Mouse (Mus musculus): ENCODE measurements around the gene 4933434E20Rik. TPM values are rescaled to one million over a fixed set of nuclear protein-coding genes. Genes with fewer than 3 reads are reported as not detected.

The 4933434E20Rik gene
- total RNA-seq, 2 experiments from 2014 or later, result 56.4 to 66.5 TPM

GRCm38 (mm10) chr3:90081365-90082240, 30.2 kb downstream of the 4933434E20Rik start:
- DNase-seq, result no peak

- peak; percentile 29 for DNase-seq
These were observed 31.6 kb downstream of the 4933434E20Rik start for GRCm38 (mm10) chr3:90083034-90083433.

- no peak for DNase-seq
These were observed 32.4 kb downstream of the 4933434E20Rik start for GRCm38 (mm10) chr3:90083698-90084324.

GRCm38 (mm10) chr3:90084790-90085189, 33.4 kb downstream of the 4933434E20Rik start:
- DNase-seq, result peak; percentile 24

GRCm38 (mm10) chr3:90085281-90085680, 33.8 kb downstream of the 4933434E20Rik start:
- peak; percentile 24 for DNase-seq

- no peak for DNase-seq
These were observed 34.6 kb downstream of the 4933434E20Rik start for GRCm38 (mm10) chr3:90086068-90086467.

- DNase-seq, result no peak
These were observed 37.2 kb downstream of the 4933434E20Rik start for GRCm38 (mm10) chr3:90088617-90089016.

- DNase-seq, result no peak
These were observed 39.5 kb downstream of the 4933434E20Rik start for GRCm38 (mm10) chr3:90090892-90091291.

- DNase-seq, result no peak
These were observed 43.0 kb downstream of the 4933434E20Rik start for GRCm38 (mm10) chr3:90094453-90094852.

- DNase-seq, result no peak
These were observed 46.5 kb downstream of the 4933434E20Rik start for GRCm38 (mm10) chr3:90097928-90098327.

GRCm38 (mm10) chr3:90101010-90101409, 49.6 kb downstream of the 4933434E20Rik start:
- DNase-seq, result no peak

- no peak for DNase-seq
These were observed 50.2 kb downstream of the 4933434E20Rik start for GRCm38 (mm10) chr3:90101673-90102072.

GRCm38 (mm10) chr3:90102239-90102638, 50.8 kb downstream of the 4933434E20Rik start:
- DNase-seq, result no peak

GRCm38 (mm10) chr3:90103176-90103575, 51.7 kb downstream of the 4933434E20Rik start:
- DNase-seq, result no peak

- DNase-seq, result no peak
These were observed 52.5 kb downstream of the 4933434E20Rik start, which contains the start of gene Nup210l for GRCm38 (mm10) chr3:90103938-90104337. Gene Nup210l, plus strand, starts transcription at chr3:90104132.

GRCm38 (mm10) chr3:90111706-90112105, 60.3 kb downstream of the 4933434E20Rik start:
- DNase-seq, result no peak

- DNase-seq, result peak; percentile 26
These were observed 62.9 kb downstream of the 4933434E20Rik start for GRCm38 (mm10) chr3:90114342-90114741.

- DNase-seq, result no peak
These were observed 64.1 kb downstream of the 4933434E20Rik start for GRCm38 (mm10) chr3:90115526-90115925.

Small RNA genes lying within 50 kb of the gene (microRNA-seq; reads per million reads assigned to microRNA genes)
- gene Mir190b (9.8 to 14.9 reads per million in 2 experiments), gene Mir7669 (0 to 1.0 reads per million in 2 experiments)

Other genes with a start within 250 kb of the 4933434E20Rik start
- 10 to 100 TPM; 23.5 to 23.8 TPM for gene She, start 220.3 kb upstream of the 4933434E20Rik start, total RNA-seq (2021)
- 1 to 10 TPM; 1.5 to 2.0 TPM for gene Il6ra, start 138.4 kb upstream of the 4933434E20Rik start, total RNA-seq (2021)
- 10 to 100 TPM; 51.4 to 59.6 TPM for gene Atp8b2, start 88.1 kb upstream of the 4933434E20Rik start, total RNA-seq (2021)
- 10 to 100 TPM; 39.0 to 44.5 TPM for gene Hax1, start 52.9 kb upstream of the 4933434E20Rik start, total RNA-seq (2021)
- 100 to 1,000 TPM; 160 to 164 TPM for gene Ubap2l, start 992 bp downstream of the 4933434E20Rik start, total RNA-seq (2021)
- 100 to 1,000 TPM; 127 to 134 TPM for gene Tpm3, start 21.0 kb downstream of the 4933434E20Rik start, total RNA-seq (2021)
- under 1 TPM; 0.12 to 0.23 TPM for gene Nup210l, start 52.5 kb downstream of the 4933434E20Rik start, total RNA-seq (2021)
- gene Rps27, start 162.0 kb downstream of the 4933434E20Rik start, total RNA-seq (2021), result 1,000 to 10,000 TPM; 1,313 to 1,450 TPM
- 10 to 100 TPM; 14.8 to 19.0 TPM for gene Rab13, start 162.1 kb downstream of the 4933434E20Rik start, total RNA-seq (2021)
- gene Jtb, start 180.0 kb downstream of the 4933434E20Rik start, total RNA-seq (2021), result 10 to 100 TPM; 40.9 to 47.4 TPM
- under 1 TPM; 0.18 to 0.19 TPM for gene Creb3l4, start 191.9 kb downstream of the 4933434E20Rik start, total RNA-seq (2021)
- 100 to 1,000 TPM; 101 to 106 TPM for gene Slc39a1, start 196.5 kb downstream of the 4933434E20Rik start, total RNA-seq (2021)
- gene Crtc2, start 202.5 kb downstream of the 4933434E20Rik start, total RNA-seq (2021), result 10 to 100 TPM; 18.0 to 18.8 TPM
- 10 to 100 TPM; 22.2 to 22.3 TPM for gene Dennd4b, start 213.5 kb downstream of the 4933434E20Rik start, total RNA-seq (2021)
- gene Gatad2b, start 241.5 kb downstream of the 4933434E20Rik start, total RNA-seq (2021), result 10 to 100 TPM; 59.5 to 62.0 TPM